Mouse (Mus musculus): ENCODE results near the gene Slc38a6.

Gene Slc38a6

GRCm38 (mm10) chr12:73393881-73394291 lies 107.3 kb downstream of the Slc38a6 start:
- DNase-seq (ENCODE audit: low spot score), result no peak

GRCm38 (mm10) chr12:73394571-73394970 lies 108.0 kb downstream of the Slc38a6 start:
- no peak for DNase-seq (ENCODE audit: low spot score)

- no peak for DNase-seq (ENCODE audit: low spot score)
Measured at GRCm38 (mm10) chr12:73399426-73399825, 112.8 kb downstream of the Slc38a6 start.

GRCm38 (mm10) chr12:73400481-73401025 lies 114.0 kb downstream of the Slc38a6 start:
- DNase-seq (ENCODE audit: low spot score), result no peak

GRCm38 (mm10) chr12:73401520-73402130 lies 115.0 kb downstream of the Slc38a6 start:
- DNase-seq (ENCODE audit: low spot score), result no peak

GRCm38 (mm10) chr12:73402137-73402712 lies 115.6 kb downstream of the Slc38a6 start:
- no peak for DNase-seq (ENCODE audit: low spot score)

- no peak for DNase-seq (ENCODE audit: low spot score)
Measured at GRCm38 (mm10) chr12:73402851-73403665, 116.5 kb downstream of the Slc38a6 start.

All from layer of hippocampus, adult 9-10 months (tissue).